Mouse (Mus musculus): Measurements from ENCODE around the gene Zdhhc4. TPM values are rescaled to one million over a fixed set of nuclear protein-coding genes. Genes with fewer than 3 reads are reported as not detected.

Gene Zdhhc4
- polyA plus RNA-seq, 1 experiment from 2014 or later: 73.5 TPM

- Histone ChIP-seq H3K9ac (ENCODE audit: low read length) (no peak overlapping the region), H3K27me3 (replicated peaks; ENCODE audit: control insufficient read depth, insufficient read depth, low read length) (0 out of 2 replicates have a peak, but pooled peaks cover 3% of the 10 kb centered on the region), H3K36me3 (ENCODE audit: control insufficient read depth, insufficient read depth, low read length) (no peaks in the 10 kb centered on the region), H3K27ac (ENCODE audit: low read depth) (no peak overlapping the region), H3K4me1 (replicated peaks; ENCODE audit: control insufficient read depth, insufficient read depth, low read length) (no peaks in the 10 kb centered on the region), H3K4me3 (ENCODE audit: low read depth, low read length) (no peak overlapping the region), H3K4me2 (ENCODE audit: low read length) (no peak overlapping the region), H3K9me3 (ENCODE audit: control insufficient read depth, low read length) (no peaks in the 10 kb centered on the region)
- 42% methylated on average over 6 of the region's 6 CpGs for WGBS
- DNase-seq (ENCODE audit: low spot score) (no peak), ATAC-seq (replicated peaks; ENCODE audit: low FRiP score, low TSS enrichment, low read depth) (no peak)
These were observed 10.5 kb upstream of the Zdhhc4 start for GRCm38 (mm10) chr5:143339603-143340002.

- WGBS: 60% methylated on average over 6 of the region's 6 CpGs
- Histone ChIP-seq H3K9me3 (ENCODE audit: control insufficient read depth, low read length) (no peaks in the 10 kb centered on the region), H3K9ac (ENCODE audit: low read length) (no peak overlapping the region), H3K4me1 (replicated peaks; ENCODE audit: control insufficient read depth, insufficient read depth, low read length) (no peaks in the 10 kb centered on the region), H3K4me3 (ENCODE audit: low read depth, low read length) (no peak overlapping the region), H3K4me2 (ENCODE audit: low read length) (no peak overlapping the region), H3K27ac (ENCODE audit: low read depth) (no peak overlapping the region), H3K27me3 (replicated peaks; ENCODE audit: control insufficient read depth, insufficient read depth, low read length) (0 out of 2 replicates have a peak, but pooled peaks cover 3% of the 10 kb centered on the region), H3K36me3 (ENCODE audit: control insufficient read depth, insufficient read depth, low read length) (no peaks in the 10 kb centered on the region)
- ATAC-seq (replicated peaks; ENCODE audit: low FRiP score, low TSS enrichment, low read depth) (no peak), DNase-seq (ENCODE audit: low spot score) (no peak)
These were observed 7.5 kb upstream of the Zdhhc4 start for GRCm38 (mm10) chr5:143336559-143336958.

GRCm38 (mm10) chr5:143335089-143335460, 6.0 kb upstream of the Zdhhc4 start:
- no peak overlapping the region for H3K9ac ChIP-seq (ENCODE audit: low read length)
- H3K4me1 ChIP-seq (replicated peaks; ENCODE audit: control insufficient read depth, insufficient read depth, low read length): no peaks in the 10 kb centered on the region; the same call in 1 of the 2 replicates
- no peak overlapping the region for H3K27ac ChIP-seq (ENCODE audit: low read depth)
- 72% methylated on average over 7 of the region's 7 CpGs for WGBS
- H3K4me3 ChIP-seq (ENCODE audit: low read depth, low read length): no peak overlapping the region
- no peaks in the 10 kb centered on the region for H3K9me3 ChIP-seq (ENCODE audit: control insufficient read depth, low read length)
- H3K27me3 ChIP-seq (replicated peaks; ENCODE audit: control insufficient read depth, insufficient read depth, low read length): 0 out of 2 replicates have a peak, but pooled peaks cover 3% of the 10 kb centered on the region
- DNase-seq (ENCODE audit: low spot score) (no peak), ATAC-seq (replicated peaks; ENCODE audit: low FRiP score, low TSS enrichment, low read depth) (no peak)
- H3K36me3 ChIP-seq (ENCODE audit: control insufficient read depth, insufficient read depth, low read length): no peaks in the 10 kb centered on the region
- no peak overlapping the region for H3K4me2 ChIP-seq (ENCODE audit: low read length)

GRCm38 (mm10) chr5:143334418-143335088, 5.5 kb upstream of the Zdhhc4 start:
- ATAC-seq (replicated peaks; ENCODE audit: low FRiP score, low TSS enrichment, low read depth): no peak
- WGBS: 71% methylated on average over 14 of the region's 14 CpGs
- no peaks in the 10 kb centered on the region for H3K36me3 ChIP-seq (ENCODE audit: control insufficient read depth, insufficient read depth, low read length)
- 0 out of 2 replicates have a peak, but pooled peaks cover 3% of the 10 kb centered on the region for H3K27me3 ChIP-seq (replicated peaks; ENCODE audit: control insufficient read depth, insufficient read depth, low read length)
- no peak overlapping the region for H3K9ac ChIP-seq (ENCODE audit: low read length)
- no peak for DNase-seq (ENCODE audit: low spot score)
- H3K4me3 ChIP-seq (ENCODE audit: low read depth, low read length): no peak overlapping the region
- no peaks in the 10 kb centered on the region; the same call in 1 of the 2 replicates for H3K4me1 ChIP-seq (replicated peaks; ENCODE audit: control insufficient read depth, insufficient read depth, low read length)
- H3K9me3 ChIP-seq (ENCODE audit: control insufficient read depth, low read length): no peaks in the 10 kb centered on the region
- H3K4me2 ChIP-seq (ENCODE audit: low read length): no peak overlapping the region
- H3K27ac ChIP-seq (ENCODE audit: low read depth): no peak overlapping the region

- peak; percentile 87 for DNase-seq (ENCODE audit: low spot score)
- Histone ChIP-seq H3K4me2 (ENCODE audit: low read length) (no peak overlapping the region), H3K27me3 (replicated peaks; ENCODE audit: control insufficient read depth, insufficient read depth, low read length) (0 out of 2 replicates have a peak, but pooled peaks cover 3% of the 10 kb centered on the region), H3K9me3 (ENCODE audit: control insufficient read depth, low read length) (no peaks in the 10 kb centered on the region), H3K27ac (ENCODE audit: low read depth) (no peak overlapping the region), H3K9ac (ENCODE audit: low read length) (no peak overlapping the region), H3K4me3 (ENCODE audit: low read depth, low read length) (no peak overlapping the region), H3K36me3 (ENCODE audit: control insufficient read depth, insufficient read depth, low read length) (no peaks in the 10 kb centered on the region), H3K4me1 (replicated peaks; ENCODE audit: control insufficient read depth, insufficient read depth, low read length) (no peaks in the 10 kb centered on the region; the same call in 1 of the 2 replicates)
- no peak for ATAC-seq (replicated peaks; ENCODE audit: low FRiP score, low TSS enrichment, low read depth)
- 13% methylated on average over 5 of the region's 5 CpGs for WGBS
These were observed 4.8 kb upstream of the Zdhhc4 start for GRCm38 (mm10) chr5:143333872-143334271.

- DNase-seq (ENCODE audit: low spot score) (no peak), ATAC-seq (replicated peaks; ENCODE audit: low FRiP score, low TSS enrichment, low read depth) (no peak)
- H3K9me3 ChIP-seq (ENCODE audit: control insufficient read depth, low read length): no peaks in the 10 kb centered on the region
- H3K27me3 ChIP-seq (replicated peaks; ENCODE audit: control insufficient read depth, insufficient read depth, low read length): no peaks in the 10 kb centered on the region
- no peak overlapping the region for H3K4me3 ChIP-seq (ENCODE audit: low read depth, low read length)
- peaks cover 54% of the 10 kb centered on the region for H3K36me3 ChIP-seq (ENCODE audit: control insufficient read depth, insufficient read depth, low read length)
- H3K9ac ChIP-seq (ENCODE audit: low read length): no peak overlapping the region
- H3K4me2 ChIP-seq (ENCODE audit: low read length): no peak overlapping the region
- peaks cover 14% of the 10 kb centered on the region; the same call in 1 of the 2 replicates for H3K4me1 ChIP-seq (replicated peaks; ENCODE audit: control insufficient read depth, insufficient read depth, low read length)
- 90% methylated on average over 8 of the region's 8 CpGs for WGBS
- no peak overlapping the region for H3K27ac ChIP-seq (ENCODE audit: low read depth)
These were observed 11.8 kb downstream of the Zdhhc4 start for GRCm38 (mm10) chr5:143317288-143317610.

GRCm38 (mm10) chr5:143316605-143317287, 12.3 kb downstream of the Zdhhc4 start:
- WGBS: 96% methylated on average over 5 of the region's 5 CpGs
- no peaks in the 10 kb centered on the region for H3K27me3 ChIP-seq (replicated peaks; ENCODE audit: control insufficient read depth, insufficient read depth, low read length)

GRCm38 (mm10) chr5:143315514-143315888, 13.6 kb downstream of the Zdhhc4 start:
- Histone ChIP-seq H3K27ac (ENCODE audit: low read depth) (no peak overlapping the region), H3K4me2 (ENCODE audit: low read length) (peak overlapping the region; percentile 93), H3K9ac (ENCODE audit: low read length) (peak overlapping the region; percentile 94), H3K36me3 (ENCODE audit: control insufficient read depth, insufficient read depth, low read length) (peaks cover 54% of the 10 kb centered on the region), H3K4me1 (replicated peaks; ENCODE audit: control insufficient read depth, insufficient read depth, low read length) (peaks cover 14% of the 10 kb centered on the region; the same call in 1 of the 2 replicates), H3K4me3 (ENCODE audit: low read depth, low read length) (peak overlapping the region; percentile 98), H3K27me3 (replicated peaks; ENCODE audit: control insufficient read depth, insufficient read depth, low read length) (no peaks in the 10 kb centered on the region), H3K9me3 (ENCODE audit: control insufficient read depth, low read length) (no peaks in the 10 kb centered on the region)
- DNase-seq (ENCODE audit: low spot score): no peak
- peak; percentile 38; the same call in 1 of the 2 replicates for ATAC-seq (replicated peaks; ENCODE audit: low FRiP score, low TSS enrichment, low read depth)
- WGBS: 11% methylated on average over 8 of the region's 8 CpGs

More at GRCm38 (mm10) chr5:143316605-143317287, 12.3 kb downstream of the Zdhhc4 start:
- Histone ChIP-seq H3K36me3 (ENCODE audit: control insufficient read depth, insufficient read depth, low read length) (peaks cover 52% of the 10 kb centered on the region), H3K4me1 (replicated peaks; ENCODE audit: control insufficient read depth, insufficient read depth, low read length) (peaks cover 14% of the 10 kb centered on the region; the same call in 1 of the 2 replicates), H3K9me3 (ENCODE audit: control insufficient read depth, low read length) (no peaks in the 10 kb centered on the region), H3K27ac (ENCODE audit: low read depth) (no peak overlapping the region), H3K4me2 (ENCODE audit: low read length) (no peak overlapping the region), H3K9ac (ENCODE audit: low read length) (no peak overlapping the region), H3K4me3 (ENCODE audit: low read depth, low read length) (no peak overlapping the region)
- ATAC-seq (replicated peaks; ENCODE audit: low FRiP score, low TSS enrichment, low read depth) (no peak), DNase-seq (ENCODE audit: low spot score) (no peak)

Data from intestine, embryonic 14.5 days (tissue).